Comparison of ENCODE assay signal across 28 mouse cellular contexts in the genomic region with DNA sequence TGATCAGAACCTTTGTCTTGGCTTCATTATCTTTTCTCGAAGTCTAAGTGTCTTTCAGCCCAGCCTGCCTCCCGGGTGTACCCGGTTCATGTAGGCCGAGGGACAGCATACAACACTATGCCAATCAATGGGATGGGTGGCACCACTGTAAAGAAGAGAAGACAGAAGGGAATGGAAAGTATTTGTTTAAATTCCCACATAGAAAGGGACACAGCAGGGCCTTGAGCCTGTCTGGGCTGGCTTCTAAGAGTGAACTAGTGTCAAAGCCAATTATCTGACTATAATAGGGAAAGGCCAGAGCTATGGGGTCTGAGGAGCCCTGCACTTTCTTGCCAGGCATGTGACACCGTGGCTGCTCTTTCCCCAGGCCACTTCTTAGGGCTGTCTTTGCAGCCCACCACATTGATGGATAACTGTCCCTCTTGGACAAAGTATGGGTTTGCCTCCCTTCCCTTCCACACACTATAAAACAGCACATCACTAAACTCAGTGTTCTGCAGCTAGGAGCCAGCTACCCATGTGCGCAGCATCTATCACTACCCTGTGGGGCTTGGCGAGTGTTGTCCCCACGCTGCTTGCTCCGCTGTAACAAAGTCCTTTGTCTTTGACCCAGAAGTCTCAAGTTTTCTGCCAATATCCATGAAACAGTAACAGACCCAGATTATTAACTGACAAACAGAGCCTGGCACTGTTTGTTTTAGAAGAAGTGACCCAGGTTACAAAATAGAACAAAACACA. TPM values are rescaled to one million over a fixed set of nuclear protein-coding genes. Genes with fewer than 3 reads are reported as not detected.
DNase-seq lines count a peak whose midpoint lies in the region; ATAC-seq and TF ChIP-seq lines count a peak whose summit lies in the region.
"Had no signal": no experiment of that assay in that cellular context is flagged by ENCODE, and none has a peak within 500 bp of the region (broad histone marks: within the 10 kb centered on the region; RNA-seq: fewer than 3 reads in every experiment).

No protein-coding gene starts in this region.

- no peaks in the 10 kb centered on the region for H3K36me3 ChIP-seq in kidney, adult 2 months (ENCODE audit: control insufficient read depth, insufficient read depth, low read length)
- no peaks in the 10 kb centered on the region for H3K36me3 ChIP-seq in kidney, postnatal 0 days (ENCODE audit: insufficient read depth, low read length)
- no peaks in the 10 kb centered on the region for H3K36me3 ChIP-seq in embryonic facial prominence, embryonic 10.5 days (replicated peaks)
- H3K36me3 ChIP-seq: heart, embryonic 13.5 days; hindbrain, embryonic 10.5 days; midbrain, embryonic 13.5 days had no signal

- no peak overlapping the region for H3K4me2 ChIP-seq in kidney, postnatal 0 days (ENCODE audit: low read length)
- H3K4me2 ChIP-seq: forebrain, embryonic 13.5 days; heart, embryonic 13.5 days; liver, embryonic 11.5 days; midbrain, embryonic 13.5 days had no signal

- no peak for TF ChIP-seq CTCF in kidney, adult 2 months (conservative IDR thresholded peaks at IDR 0.05; ENCODE audit: insufficient read depth, insufficient read length, low read depth, low read length)
- no peak for TF ChIP-seq CTCF in kidney, postnatal 0 days (IDR thresholded peaks at IDR 0.05; ENCODE audit: low read depth)

- H3K9me3 ChIP-seq in kidney, postnatal 0 days (replicated peaks; ENCODE audit: low read length) = no peaks in the 10 kb centered on the region
- H3K9me3 ChIP-seq in embryonic facial prominence, embryonic 10.5 days = no peaks in the 10 kb centered on the region
- H3K9me3 ChIP-seq: forebrain, embryonic 13.5 days; heart, embryonic 13.5 days; hindbrain, embryonic 10.5 days; midbrain, embryonic 13.5 days had no signal

- ATAC-seq in kidney, postnatal 0 days (replicated peaks; ENCODE audit: low FRiP score, low read depth) = no peak
- ATAC-seq: activated CD4-positive, CD25-positive, alpha-beta regulatory T cell, adult 4 months; forebrain, embryonic 13.5 days; hindbrain, embryonic 16.5 days; midbrain, embryonic 13.5 days had no signal

- no peaks in the 10 kb centered on the region for H3K27me3 ChIP-seq in kidney, adult 2 months (replicated peaks; ENCODE audit: control insufficient read depth, insufficient read depth, low read length)
- H3K27me3 ChIP-seq in kidney, postnatal 0 days (ENCODE audit: insufficient read depth, low read length) = no peaks in the 10 kb centered on the region
- H3K27me3 ChIP-seq in embryonic facial prominence, embryonic 10.5 days (replicated peaks; ENCODE audit: low read depth, poor library complexity, severe bottlenecking) = no peaks in the 10 kb centered on the region
- H3K27me3 ChIP-seq: forebrain, embryonic 13.5 days; midbrain, embryonic 13.5 days had no signal

- H3K27ac ChIP-seq in kidney, adult 2 months (ENCODE audit: insufficient read depth, low read depth, low read length) = peak overlapping the region; percentile 39; the same call in 1 of the 2 replicates
- H3K27ac ChIP-seq in kidney, postnatal 0 days = peak overlapping the region; percentile 31; the same call in 1 of the 2 replicates
- H3K27ac ChIP-seq in embryonic facial prominence, embryonic 10.5 days (replicated peaks) = no peak overlapping the region; the same call in 1 of the 2 replicates
- H3K27ac ChIP-seq: forebrain, embryonic 13.5 days; heart, embryonic 13.5 days; hindbrain, embryonic 10.5 days; midbrain, embryonic 13.5 days; stomach, postnatal 0 days had no signal

- H3K9ac ChIP-seq in kidney, postnatal 0 days (ENCODE audit: low read depth, low read length) = no peak overlapping the region
- H3K9ac ChIP-seq: forebrain, embryonic 13.5 days; heart, embryonic 13.5 days; midbrain, embryonic 13.5 days had no signal

- WGBS in kidney, adult 2 months = 67% methylated on average over 9 of the region's 9 CpGs
- 88% methylated on average over 9 of the region's 9 CpGs for WGBS in kidney, postnatal 0 days
- 80% methylated on average over 9 of the region's 9 CpGs for WGBS in embryonic facial prominence, embryonic 10.5 days

- no peak for TF ChIP-seq POLR2A in kidney, adult 2 months (IDR thresholded peaks at IDR 0.05; ENCODE audit: low read depth, low read length)

- no peak overlapping the region for H3K4me3 ChIP-seq in kidney, adult 2 months (ENCODE audit: insufficient read depth, low read depth, low read length)
- H3K4me3 ChIP-seq in kidney, postnatal 0 days (replicated peaks; ENCODE audit: low read depth, low read length) = no peak overlapping the region
- no peak overlapping the region for H3K4me3 ChIP-seq in embryonic facial prominence, embryonic 10.5 days
- H3K4me3 ChIP-seq: forebrain, embryonic 13.5 days; heart, embryonic 13.5 days; hindbrain, embryonic 10.5 days; megakaryocyte, embryonic 14.5 days; midbrain, embryonic 13.5 days had no signal

- DNase-seq in kidney, adult 2 months = peak; percentile 85
- no peak for DNase-seq in kidney, postnatal 10 days
- DNase-seq in retina, postnatal 1 day = peak; percentile 38
- no peak for DNase-seq in retina, embryonic 14.5 days (ENCODE audit: low spot score)
- no peak for DNase-seq in kidney, postnatal 0 days (ENCODE audit: low spot score)
- DNase-seq in embryonic facial prominence, embryonic 10.5 days (ENCODE audit: low spot score) = no peak
- DNase-seq in spleen, postnatal 14 days (ENCODE audit: low spot score in 2 of 2) = no peak
- DNase-seq: adrenal gland, adult 8-10 months; B cell, adult 2 months; cerebellum, adult 8-10 months; cerebellum, postnatal 25 days; gastrocnemius, postnatal 36 days; heart, postnatal 10 days; layer of hippocampus, adult 9-11 months; lung, adult 18-20 months; lung, postnatal 4 days; spleen, adult 18-20 months; thymus, adult 18-20 months; thymus, postnatal 25 days had no signal

- peaks cover 9% of the 10 kb centered on the region; the same call in 1 of the 2 replicates for H3K4me1 ChIP-seq in kidney, adult 2 months (ENCODE audit: control insufficient read depth, insufficient read depth, low read length)
- H3K4me1 ChIP-seq in kidney, postnatal 0 days (replicated peaks; ENCODE audit: insufficient read depth, low read length) = no peaks in the 10 kb centered on the region
- H3K4me1 ChIP-seq in embryonic facial prominence, embryonic 10.5 days = peaks cover 10% of the 10 kb centered on the region; the same call in 1 of the 2 replicates
- H3K4me1 ChIP-seq: forebrain, embryonic 13.5 days; heart, embryonic 13.5 days; megakaryocyte, embryonic 14.5 days; midbrain, embryonic 13.5 days had no signal

RNA-seq across cellular contexts. Expression of a gene that starts 24.8 kb away (rescaled TPM):
- polyA plus RNA-seq in kidney, adult 2 months (2012; rRNA removed) = 34.1 and 39.8 TPM in 2 replicates
- polyA plus RNA-seq in kidney, postnatal 0 days (2015; fragmentation: Nextera tagmentation; extraction: Ambion mirVana) = 359 and 361 TPM in 2 replicates
- polyA plus RNA-seq in embryonic facial prominence, embryonic 10.5 days (2016; fragmentation: Nextera tagmentation; extraction: Ambion mirVana) = 314 TPM in 2 replicates

RNA-seq across cellular contexts. Expression of a gene that starts 45.8 kb away (rescaled TPM):
- 1,334 and 1,388 TPM in 2 replicates for polyA plus RNA-seq in kidney, adult 2 months (2012; rRNA removed)
- polyA plus RNA-seq in kidney, postnatal 0 days (2015; fragmentation: Nextera tagmentation; extraction: Ambion mirVana) = 914 and 1,078 TPM in 2 replicates
- 961 and 964 TPM in 2 replicates for polyA plus RNA-seq in embryonic facial prominence, embryonic 10.5 days (2016; fragmentation: Nextera tagmentation; extraction: Ambion mirVana)

Comparison
In these comparisons a context has a peak if more than half of its experiments do, and no peak if none do; other contexts are left out.
1. DNase-seq: peak in kidney, adult 2 months (single experiment) and retina, postnatal 1 day (single experiment); none in kidney, postnatal 10 days (single experiment), retina, embryonic 14.5 days (single experiment), kidney, postnatal 0 days (single experiment), embryonic facial prominence, embryonic 10.5 days (single experiment) and spleen, postnatal 14 days (0 of 2).